Mouse (Mus musculus): ENCODE measurements around the gene Cd200r1.
A peak's percentile ranks its signal among the peaks of the same experiment; 100 is the strongest.

Gene Cd200r1

GRCm38 (mm10) chr16:44736118-44736517 lies 29.4 kb upstream of the Cd200r1 start:
- no peak for DNase-seq (ENCODE audit: low read depth, low spot score)
- H3K27me3 ChIP-seq (ENCODE audit: control insufficient read depth, insufficient read depth, low read length, poor library complexity, severe bottlenecking): no peaks in the 10 kb centered on the region
- peaks cover 19% of the 10 kb centered on the region for H3K36me3 ChIP-seq (ENCODE audit: control insufficient read depth, insufficient read depth, low read length, poor library complexity, severe bottlenecking)

- no peaks in the 10 kb centered on the region for H3K27me3 ChIP-seq (ENCODE audit: control insufficient read depth, insufficient read depth, low read length, poor library complexity, severe bottlenecking)
Measured at GRCm38 (mm10) chr16:44742753-44743152, 22.8 kb upstream of the Cd200r1 start.

GRCm38 (mm10) chr16:44745471-44745865 lies 20.1 kb upstream of the Cd200r1 start:
- DNase-seq (ENCODE audit: low read depth, low spot score): no peak
- Histone ChIP-seq H3K27me3 (ENCODE audit: control insufficient read depth, insufficient read depth, low read length, poor library complexity, severe bottlenecking) (no peaks in the 10 kb centered on the region), H3K36me3 (ENCODE audit: control insufficient read depth, insufficient read depth, low read length, poor library complexity, severe bottlenecking) (0 out of 2 replicates have a peak, but pooled peaks cover 3% of the 10 kb centered on the region)

More at GRCm38 (mm10) chr16:44742753-44743152, 22.8 kb upstream of the Cd200r1 start:
- peak; percentile 18 for DNase-seq (ENCODE audit: low read depth, low spot score)
- peaks cover 9% of the 10 kb centered on the region; the same call in 1 of the 2 replicates for H3K36me3 ChIP-seq (ENCODE audit: control insufficient read depth, insufficient read depth, low read length, poor library complexity, severe bottlenecking)

GRCm38 (mm10) chr16:44745866-44746562 lies 19.5 kb upstream of the Cd200r1 start, which contains the start of gene Gtpbp8:
Gtpbp8 (minus strand) TSS chr16:44746363.
- peak; percentile 85 for DNase-seq (ENCODE audit: low read depth, low spot score)
- Histone ChIP-seq H3K27me3 (ENCODE audit: control insufficient read depth, insufficient read depth, low read length, poor library complexity, severe bottlenecking) (no peaks in the 10 kb centered on the region), H3K36me3 (ENCODE audit: control insufficient read depth, insufficient read depth, low read length, poor library complexity, severe bottlenecking) (0 out of 2 replicates have a peak, but pooled peaks cover 3% of the 10 kb centered on the region)

GRCm38 (mm10) chr16:44748007-44748406 lies 17.5 kb upstream of the Cd200r1 start:
- no peaks in the 10 kb centered on the region for H3K36me3 ChIP-seq (ENCODE audit: control insufficient read depth, insufficient read depth, low read length, poor library complexity, severe bottlenecking)
- no peaks in the 10 kb centered on the region for H3K27me3 ChIP-seq (ENCODE audit: control insufficient read depth, insufficient read depth, low read length, poor library complexity, severe bottlenecking)
- no peak for DNase-seq (ENCODE audit: low read depth, low spot score)

- DNase-seq (ENCODE audit: low read depth, low spot score): no peak
- no peaks in the 10 kb centered on the region for H3K27me3 ChIP-seq (ENCODE audit: control insufficient read depth, insufficient read depth, low read length, poor library complexity, severe bottlenecking)
- H3K36me3 ChIP-seq (ENCODE audit: control insufficient read depth, insufficient read depth, low read length, poor library complexity, severe bottlenecking): no peaks in the 10 kb centered on the region
Measured at GRCm38 (mm10) chr16:44757700-44758099, 7.8 kb upstream of the Cd200r1 start.

GRCm38 (mm10) chr16:44761811-44762210 lies 3.7 kb upstream of the Cd200r1 start:
- DNase-seq (ENCODE audit: low read depth, low spot score): peak; percentile 49
- Histone ChIP-seq H3K27me3 (ENCODE audit: control insufficient read depth, insufficient read depth, low read length, poor library complexity, severe bottlenecking) (no peaks in the 10 kb centered on the region), H3K36me3 (ENCODE audit: control insufficient read depth, insufficient read depth, low read length, poor library complexity, severe bottlenecking) (no peaks in the 10 kb centered on the region)

- H3K27me3 ChIP-seq (ENCODE audit: control insufficient read depth, insufficient read depth, low read length, poor library complexity, severe bottlenecking): no peaks in the 10 kb centered on the region
- H3K36me3 ChIP-seq (ENCODE audit: control insufficient read depth, insufficient read depth, low read length, poor library complexity, severe bottlenecking): no peaks in the 10 kb centered on the region
- DNase-seq (ENCODE audit: low read depth, low spot score): no peak
Measured at GRCm38 (mm10) chr16:44766320-44766892, 870 bp downstream of the Cd200r1 start.

- Histone ChIP-seq H3K27me3 (ENCODE audit: control insufficient read depth, insufficient read depth, low read length, poor library complexity, severe bottlenecking) (no peaks in the 10 kb centered on the region), H3K36me3 (ENCODE audit: control insufficient read depth, insufficient read depth, low read length, poor library complexity, severe bottlenecking) (no peaks in the 10 kb centered on the region)
- DNase-seq (ENCODE audit: low read depth, low spot score): no peak
Measured at GRCm38 (mm10) chr16:44767506-44767905, 2.0 kb downstream of the Cd200r1 start.

- Histone ChIP-seq H3K36me3 (ENCODE audit: control insufficient read depth, insufficient read depth, low read length, poor library complexity, severe bottlenecking) (no peaks in the 10 kb centered on the region), H3K27me3 (ENCODE audit: control insufficient read depth, insufficient read depth, low read length, poor library complexity, severe bottlenecking) (no peaks in the 10 kb centered on the region)
- peak; percentile 61 for DNase-seq (ENCODE audit: low read depth, low spot score)
Measured at GRCm38 (mm10) chr16:44767967-44768366, 2.4 kb downstream of the Cd200r1 start.

- no peak for DNase-seq (ENCODE audit: low read depth, low spot score)
- H3K36me3 ChIP-seq (ENCODE audit: control insufficient read depth, insufficient read depth, low read length, poor library complexity, severe bottlenecking): no peaks in the 10 kb centered on the region
- H3K27me3 ChIP-seq (ENCODE audit: control insufficient read depth, insufficient read depth, low read length, poor library complexity, severe bottlenecking): no peaks in the 10 kb centered on the region
Measured at GRCm38 (mm10) chr16:44772577-44772976, 7.0 kb downstream of the Cd200r1 start.

GRCm38 (mm10) chr16:44773673-44774072 lies 8.1 kb downstream of the Cd200r1 start:
- Histone ChIP-seq H3K36me3 (ENCODE audit: control insufficient read depth, insufficient read depth, low read length, poor library complexity, severe bottlenecking) (no peaks in the 10 kb centered on the region), H3K27me3 (ENCODE audit: control insufficient read depth, insufficient read depth, low read length, poor library complexity, severe bottlenecking) (no peaks in the 10 kb centered on the region)

GRCm38 (mm10) chr16:44774201-44774600 lies 8.7 kb downstream of the Cd200r1 start:
- Histone ChIP-seq H3K27me3 (ENCODE audit: control insufficient read depth, insufficient read depth, low read length, poor library complexity, severe bottlenecking) (no peaks in the 10 kb centered on the region), H3K36me3 (ENCODE audit: control insufficient read depth, insufficient read depth, low read length, poor library complexity, severe bottlenecking) (no peaks in the 10 kb centered on the region)
- DNase-seq (ENCODE audit: low read depth, low spot score): no peak

More at GRCm38 (mm10) chr16:44773673-44774072, 8.1 kb downstream of the Cd200r1 start:
- DNase-seq (ENCODE audit: low read depth, low spot score): no peak

- Histone ChIP-seq H3K27me3 (ENCODE audit: control insufficient read depth, insufficient read depth, low read length, poor library complexity, severe bottlenecking) (no peaks in the 10 kb centered on the region), H3K36me3 (ENCODE audit: control insufficient read depth, insufficient read depth, low read length, poor library complexity, severe bottlenecking) (no peaks in the 10 kb centered on the region)
- peak; percentile 24 for DNase-seq (ENCODE audit: low read depth, low spot score)
Measured at GRCm38 (mm10) chr16:44778538-44779147, 13.1 kb downstream of the Cd200r1 start.

- Histone ChIP-seq H3K36me3 (ENCODE audit: control insufficient read depth, insufficient read depth, low read length, poor library complexity, severe bottlenecking) (no peaks in the 10 kb centered on the region), H3K27me3 (ENCODE audit: control insufficient read depth, insufficient read depth, low read length, poor library complexity, severe bottlenecking) (no peaks in the 10 kb centered on the region)
- no peak for DNase-seq (ENCODE audit: low read depth, low spot score)
Measured at GRCm38 (mm10) chr16:44779494-44779893, 14.0 kb downstream of the Cd200r1 start.

All from splenic B cell, adult 2 months (primary cell).